8 mouse cellular contexts compared by ENCODE assay signal in genomic region chr6:124916695-124917517, GRCm38 (mm10). TPM values are rescaled to one million over a fixed set of nuclear protein-coding genes. Genes with fewer than 3 reads are reported as not detected.
DNase-seq lines count a peak whose midpoint lies in the region; ATAC-seq lines count a peak whose summit lies in the region.

No protein-coding gene starts in this region.

- peak; percentile 76 for ATAC-seq in megakaryocyte progenitor cell, adult 5-6 weeks (replicated peaks; ENCODE audit: poor library complexity)

- intact Hi-C loops in left cerebral cortex, postnatal 14 days (cut with DNase I): loop anchor here (1.0 to 2.0 kb wide), 3 partner anchors 13 to 60 kb away; partner anchors contain the start of gene P3h3

- DNase-seq in adrenal gland, adult 18-20 months (ENCODE audit: low spot score in 2 of 2): peak; percentile 97 to 98
- DNase-seq in embryo, embryonic 10.5 days (ENCODE audit: low spot score): peak; percentile 88
- DNase-seq in gastrocnemius, postnatal 10 days: peak; percentile 98
- peak; percentile 90 for DNase-seq in induced T-regulatory cell, adult 2 months (ENCODE audit: low read depth)
- peak; percentile 84 to 91 for DNase-seq in left cerebral cortex, postnatal 14 days (ENCODE audit: low spot score in 2 of 2)
- DNase-seq in right cerebral cortex, postnatal 10 days (ENCODE audit: low spot score in 2 of 2): peak; percentile 87 to 92
- peak; percentile 95 for DNase-seq in urinary bladder, postnatal 25 days (ENCODE audit: low spot score)

RNA-seq across cellular contexts. Expression of gene Ptms, which starts 3.0 kb away (rescaled TPM):
- total RNA-seq in adrenal gland, adult 18-20 months (2021): 100 to 1,000 TPM; 770 to 874 TPM
- 100 to 1,000 TPM; 273 to 298 TPM for total RNA-seq in gastrocnemius, postnatal 10 days (2021)
- 1,000 to 10,000 TPM; 1,161 to 1,212 TPM for total RNA-seq in left cerebral cortex, postnatal 14 days (2021)
- 15.9 and 18.8 TPM in 2 replicates for total RNA-seq in megakaryocyte progenitor cell, adult 5-6 weeks (2015)
- total RNA-seq in megakaryocyte progenitor cell, adult 5-6 weeks (2017): 14.0 and 26.1 TPM in 2 replicates

RNA-seq across cellular contexts. Expression of gene Lag3, which starts 5.4 kb away (rescaled TPM):
- 1 to 10 TPM; 1.4 to 2.6 TPM for total RNA-seq in adrenal gland, adult 18-20 months (2021)
- under 1 TPM; 0.56 to 0.68 TPM for total RNA-seq in gastrocnemius, postnatal 10 days (2021)
- 1 to 10 TPM; 2.1 to 3.0 TPM for total RNA-seq in left cerebral cortex, postnatal 14 days (2021)
- total RNA-seq in megakaryocyte progenitor cell, adult 5-6 weeks (2015): 0.81 and 1.3 TPM in 2 replicates
- total RNA-seq in megakaryocyte progenitor cell, adult 5-6 weeks (2017): 0.08 and 1.0 TPM in 2 replicates

RNA-seq across cellular contexts. Expression of gene Mlf2, which starts 14.3 kb away (rescaled TPM):
- 100 to 1,000 TPM; 298 to 321 TPM for total RNA-seq in adrenal gland, adult 18-20 months (2021)
- total RNA-seq in gastrocnemius, postnatal 10 days (2021): 100 to 1,000 TPM; 252 to 255 TPM
- total RNA-seq in left cerebral cortex, postnatal 14 days (2021): 100 to 1,000 TPM; 670 to 685 TPM
- 71.3 and 82.7 TPM in 2 replicates for total RNA-seq in megakaryocyte progenitor cell, adult 5-6 weeks (2015)
- 57.0 and 58.8 TPM in 2 replicates for total RNA-seq in megakaryocyte progenitor cell, adult 5-6 weeks (2017)

RNA-seq across cellular contexts. Expression of gene Cd4, which starts 28.9 kb away (rescaled TPM):
- total RNA-seq in adrenal gland, adult 18-20 months (2021): 1 to 10 TPM in 1 of 2 experiments, under 1 TPM in 1; 0.36 to 1.8 TPM
- 1 to 10 TPM in 1 of 2 experiments, under 1 TPM in 1; 0.61 to 2.1 TPM for total RNA-seq in gastrocnemius, postnatal 10 days (2021)
- total RNA-seq in left cerebral cortex, postnatal 14 days (2021): 1 to 10 TPM; 1.1 to 1.5 TPM
- total RNA-seq in megakaryocyte progenitor cell, adult 5-6 weeks (2015): 0.42 and 1.0 TPM in 2 replicates
- 0.08 and 1.0 TPM in 2 replicates for total RNA-seq in megakaryocyte progenitor cell, adult 5-6 weeks (2017)

RNA-seq across cellular contexts. Expression of gene Cops7a, which starts 48.4 kb away (rescaled TPM):
- 100 to 1,000 TPM; 112 to 141 TPM for total RNA-seq in adrenal gland, adult 18-20 months (2021)
- total RNA-seq in gastrocnemius, postnatal 10 days (2021): 100 to 1,000 TPM in 1 of 2 experiments, 10 to 100 TPM in 1; 99.9 to 105 TPM
- total RNA-seq in left cerebral cortex, postnatal 14 days (2021): 100 to 1,000 TPM; 140 to 142 TPM
- 86.3 and 90.2 TPM in 2 replicates for total RNA-seq in megakaryocyte progenitor cell, adult 5-6 weeks (2015)
- total RNA-seq in megakaryocyte progenitor cell, adult 5-6 weeks (2017): 56.1 and 61.8 TPM in 2 replicates

Comparison
In these comparisons a context has a peak if more than half of its experiments do, and no peak if none do; other contexts are left out.
1. Peak in every context shown above with its lines: DNase-seq and ATAC-seq.
2. RNA of gene Ptms, which starts 3.0 kb away (total RNA-seq): 1,161 to 1,212 TPM in left cerebral cortex, postnatal 14 days, 770 to 874 TPM in adrenal gland, adult 18-20 months and 273 to 298 TPM in gastrocnemius, postnatal 10 days; 14.0 to 26.1 TPM in megakaryocyte progenitor cell, adult 5-6 weeks; every median in the first group is over 10 times any median in the second.